Mouse (Mus musculus): ENCODE results near the gene Trak1. TPM values are rescaled to one million over a fixed set of nuclear protein-coding genes. Genes with fewer than 3 reads are reported as not detected.

The Trak1 gene
- polyA plus RNA-seq, 1 experiment from 2014 or later = 32.2 TPM

- Histone ChIP-seq H3K4me3 (no peak overlapping the region), H3K4me1 (peaks cover 66% of the 10 kb centered on the region), H3K9me3 (no peaks in the 10 kb centered on the region), H3K4me2 (no peak overlapping the region), H3K27ac (replicated peaks) (peak overlapping the region; percentile 79), H3K9ac (no peak overlapping the region), H3K27me3 (replicated peaks) (no peaks in the 10 kb centered on the region), H3K36me3 (peaks cover 9% of the 10 kb centered on the region)
- 40% methylated on average over 7 of the region's 7 CpGs for WGBS
- no peak for ATAC-seq (ENCODE audit: extremely low read depth, insufficient number of reproducible peaks, low FRiP score, low TSS enrichment)
Measured at GRCm38 (mm10) chr9:121310501-121310900, 13.2 kb downstream of the Trak1 start.

GRCm38 (mm10) chr9:121311846-121312236 is 14.5 kb downstream of the Trak1 start:
- Histone ChIP-seq H3K4me2 (no peak overlapping the region), H3K9me3 (no peaks in the 10 kb centered on the region), H3K27me3 (replicated peaks) (no peaks in the 10 kb centered on the region), H3K36me3 (peaks cover 2% of the 10 kb centered on the region), H3K4me3 (no peak overlapping the region), H3K4me1 (peaks cover 79% of the 10 kb centered on the region), H3K9ac (no peak overlapping the region), H3K27ac (replicated peaks) (peak overlapping the region; percentile 71)
- no peak for ATAC-seq (ENCODE audit: extremely low read depth, insufficient number of reproducible peaks, low FRiP score, low TSS enrichment)
- 54% methylated on average over 6 of the region's 6 CpGs for WGBS

DNA sequence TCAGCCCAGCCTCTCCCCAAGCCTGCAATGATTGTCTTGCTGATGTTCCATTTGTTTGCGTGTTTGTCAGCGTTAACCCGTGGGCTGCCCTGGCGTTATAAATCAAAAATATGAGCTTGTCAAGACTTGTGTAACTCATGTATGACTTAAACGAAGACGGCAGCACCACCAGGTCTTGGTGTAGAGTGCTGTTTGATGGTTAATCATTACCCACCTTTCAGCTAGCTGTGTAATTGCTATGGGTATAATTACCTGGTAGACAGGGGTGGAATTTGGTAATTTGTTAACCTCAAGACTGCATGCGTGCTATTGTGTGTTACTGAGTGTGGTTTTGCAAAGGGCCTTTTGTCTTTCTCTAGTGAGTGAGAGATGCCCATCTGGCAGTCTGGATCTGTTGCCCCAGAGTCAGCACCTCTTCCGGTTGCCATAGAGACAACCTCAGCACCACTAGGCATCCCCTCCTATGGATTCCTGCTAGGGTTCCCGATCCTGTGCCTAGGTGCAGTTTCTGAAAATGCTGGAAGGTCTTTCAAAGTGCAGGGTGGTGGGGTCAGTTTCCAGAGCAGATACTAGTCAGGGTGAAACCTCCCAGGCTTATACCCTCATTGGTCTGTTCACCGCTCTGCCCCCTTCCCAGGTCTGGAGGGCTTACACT is 15.1 kb downstream of the Trak1 start:
- peak overlapping the region; percentile 98 for H3K27ac ChIP-seq (replicated peaks)
- H3K27me3 ChIP-seq (replicated peaks) = no peaks in the 10 kb centered on the region
- no peaks in the 10 kb centered on the region for H3K9me3 ChIP-seq
- no peak overlapping the region for H3K4me2 ChIP-seq
- H3K4me1 ChIP-seq = peaks cover 84% of the 10 kb centered on the region
- no peak overlapping the region for H3K4me3 ChIP-seq
- peak overlapping the region; percentile 84; the same call in 1 of the 2 replicates for H3K9ac ChIP-seq
- no peak for ATAC-seq (ENCODE audit: extremely low read depth, insufficient number of reproducible peaks, low FRiP score, low TSS enrichment)
- H3K36me3 ChIP-seq = no peaks in the 10 kb centered on the region
- WGBS = 71% methylated on average over 10 of the region's 10 CpGs

DNA sequence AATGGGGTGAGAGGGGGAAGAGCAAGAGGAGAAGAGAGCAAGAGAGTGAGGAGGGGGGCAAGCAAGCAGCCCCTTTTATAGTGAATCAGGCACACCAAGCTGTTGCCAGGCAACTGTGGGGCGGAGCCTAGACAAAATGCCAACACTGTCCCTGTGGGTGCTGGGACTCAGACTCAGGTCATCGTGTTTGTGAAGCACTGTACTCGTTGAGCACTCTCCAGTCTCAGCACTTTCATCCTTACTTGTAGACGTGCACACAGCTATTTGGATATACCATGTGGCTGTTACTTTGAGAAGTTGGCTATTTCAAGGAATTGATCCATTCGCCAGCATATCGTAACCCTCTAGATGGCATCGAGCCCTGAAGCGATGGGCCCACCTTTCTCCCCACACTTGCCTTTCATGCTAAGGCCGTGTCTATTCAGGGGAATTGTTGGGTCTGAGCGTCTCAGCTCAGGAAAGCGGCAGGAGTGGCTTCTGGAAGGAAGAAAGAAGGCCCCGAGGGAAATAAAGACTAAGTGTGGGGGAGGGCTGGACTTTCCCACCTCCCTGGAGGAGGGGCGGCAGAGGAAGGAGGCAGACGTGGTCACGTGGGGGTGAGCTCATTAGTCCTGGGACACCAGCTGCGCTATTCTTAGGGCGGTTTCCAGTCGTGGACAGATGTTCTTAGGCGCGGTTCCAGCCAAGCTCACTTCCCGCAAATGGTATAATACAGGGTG is 16.5 kb downstream of the Trak1 start:
- peak overlapping the region; percentile 75 for H3K4me2 ChIP-seq
- peaks cover 89% of the 10 kb centered on the region for H3K4me1 ChIP-seq
- peak overlapping the region; percentile 98 for H3K27ac ChIP-seq (replicated peaks)
- peaks cover 9% of the 10 kb centered on the region for H3K36me3 ChIP-seq
- ATAC-seq (ENCODE audit: extremely low read depth, insufficient number of reproducible peaks, low FRiP score, low TSS enrichment) = peak; percentile 72; the same call in 1 of the 2 replicates
- H3K9me3 ChIP-seq = no peaks in the 10 kb centered on the region
- WGBS = 1% methylated on average over 21 of the region's 21 CpGs
- H3K9ac ChIP-seq = peak overlapping the region; percentile 84
- no peaks in the 10 kb centered on the region for H3K27me3 ChIP-seq (replicated peaks)
- peak overlapping the region; percentile 45 for H3K4me3 ChIP-seq

- peak overlapping the region; percentile 75 for H3K4me2 ChIP-seq
Measured at GRCm38 (mm10) chr9:121314541-121315152, 17.3 kb downstream of the Trak1 start.

DNA sequence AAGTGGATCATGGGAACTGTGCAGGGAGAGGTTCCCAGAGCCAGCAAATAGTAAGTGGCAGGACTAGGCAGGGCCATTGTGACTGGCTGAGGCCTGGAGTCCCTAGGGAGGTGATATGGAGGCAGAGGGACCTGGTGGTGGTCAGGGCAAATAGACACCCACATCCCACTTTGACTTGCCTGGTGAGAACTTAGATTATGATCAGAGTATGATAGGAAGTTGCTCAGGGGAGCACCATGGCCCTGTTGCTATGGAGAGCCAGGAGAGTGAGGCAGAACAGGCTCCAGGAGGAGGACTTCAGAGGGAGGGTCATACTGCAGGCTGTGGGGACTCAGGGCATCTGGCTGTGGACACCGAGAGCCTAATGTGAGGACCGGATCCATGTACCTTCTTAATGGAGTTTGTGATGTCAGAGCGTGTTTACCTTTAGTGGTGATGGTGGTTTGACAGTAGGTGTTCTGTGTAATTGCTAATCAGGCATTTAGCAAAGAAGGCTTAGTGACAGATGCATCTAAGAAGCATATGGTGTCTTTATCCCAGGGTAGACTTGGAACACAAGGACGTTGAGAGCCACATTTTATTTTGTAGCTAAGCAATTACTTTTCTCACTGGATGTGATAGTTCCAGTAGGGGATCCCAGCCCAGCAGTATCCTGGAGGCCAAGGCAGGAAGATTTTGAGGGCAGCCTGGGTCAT is 18.7 kb downstream of the Trak1 start:
- H3K9ac ChIP-seq = 0 out of 2 replicates have a peak overlapping the region, but pooled peaks have one; percentile 25
- WGBS = 76% methylated on average over 4 of the region's 4 CpGs
- H3K36me3 ChIP-seq = peaks cover 21% of the 10 kb centered on the region
- H3K4me2 ChIP-seq = 0 out of 2 replicates have a peak overlapping the region, but pooled peaks have one; percentile 1
- peaks cover 85% of the 10 kb centered on the region for H3K4me1 ChIP-seq
- H3K9me3 ChIP-seq = no peaks in the 10 kb centered on the region
- no peak for ATAC-seq (ENCODE audit: extremely low read depth, insufficient number of reproducible peaks, low FRiP score, low TSS enrichment)
- no peaks in the 10 kb centered on the region for H3K27me3 ChIP-seq (replicated peaks)
- peak overlapping the region; percentile 98 for H3K27ac ChIP-seq (replicated peaks)
- no peak overlapping the region for H3K4me3 ChIP-seq

More at GRCm38 (mm10) chr9:121314541-121315152, 17.3 kb downstream of the Trak1 start:
- Histone ChIP-seq H3K4me1 (peaks cover 86% of the 10 kb centered on the region), H3K36me3 (peaks cover 10% of the 10 kb centered on the region), H3K4me3 (peak overlapping the region; percentile 45), H3K9me3 (no peaks in the 10 kb centered on the region), H3K9ac (peak overlapping the region; percentile 84), H3K27me3 (replicated peaks) (no peaks in the 10 kb centered on the region), H3K27ac (replicated peaks) (peak overlapping the region; percentile 98)
- WGBS = 11% methylated on average over 14 of the region's 14 CpGs
- no peak; the same call in 1 of the 2 replicates for ATAC-seq (ENCODE audit: extremely low read depth, insufficient number of reproducible peaks, low FRiP score, low TSS enrichment)

DNA sequence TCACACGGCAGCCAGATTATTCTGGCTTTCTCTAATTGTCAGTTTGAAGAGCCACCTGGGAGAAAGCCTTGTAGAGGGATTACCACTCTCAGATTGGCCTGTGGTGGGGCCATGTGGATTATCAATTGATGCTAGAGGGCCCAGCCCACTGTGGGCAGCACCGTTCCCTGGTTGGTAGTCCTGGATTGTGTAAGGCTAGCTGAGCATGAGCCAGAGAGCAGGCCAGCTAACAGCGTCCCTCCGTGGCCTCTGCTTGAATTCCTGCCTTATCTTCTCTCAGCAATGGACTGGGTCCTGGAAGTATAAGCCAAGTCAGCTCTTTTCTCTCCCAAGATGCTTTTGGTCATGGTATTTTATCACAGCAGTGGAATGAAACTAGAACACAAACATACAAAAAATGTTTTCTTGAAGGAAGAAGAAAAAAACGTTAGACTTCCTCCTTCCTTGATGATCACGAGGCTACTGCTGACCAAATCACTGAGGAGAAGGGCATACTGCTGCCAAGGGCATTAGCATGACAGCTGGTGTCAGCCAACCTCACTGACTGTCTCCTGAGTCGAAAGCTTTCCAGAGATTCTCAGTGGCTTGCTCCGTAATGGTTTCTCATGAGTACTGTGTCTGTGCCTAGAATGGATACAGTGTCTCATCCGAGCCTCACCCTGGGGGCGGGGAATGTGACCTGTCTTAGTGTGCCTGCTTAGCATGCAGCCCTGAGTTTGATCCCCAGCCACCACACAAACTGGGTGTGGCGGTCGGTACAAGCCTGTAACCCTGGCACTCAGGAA is 19.5 kb downstream of the Trak1 start:
- peaks cover 26% of the 10 kb centered on the region for H3K36me3 ChIP-seq
- H3K27ac ChIP-seq (replicated peaks) = peak overlapping the region; percentile 98
- no peaks in the 10 kb centered on the region for H3K27me3 ChIP-seq (replicated peaks)
- WGBS = 29% methylated on average over 12 of the region's 12 CpGs
- no peaks in the 10 kb centered on the region for H3K9me3 ChIP-seq
- H3K9ac ChIP-seq = peak overlapping the region; percentile 66
- H3K4me2 ChIP-seq = peak overlapping the region; percentile 1; the same call in 1 of the 2 replicates
- H3K4me1 ChIP-seq = peaks cover 85% of the 10 kb centered on the region
- ATAC-seq (ENCODE audit: extremely low read depth, insufficient number of reproducible peaks, low FRiP score, low TSS enrichment) = no peak
- no peak overlapping the region for H3K4me3 ChIP-seq

DNA sequence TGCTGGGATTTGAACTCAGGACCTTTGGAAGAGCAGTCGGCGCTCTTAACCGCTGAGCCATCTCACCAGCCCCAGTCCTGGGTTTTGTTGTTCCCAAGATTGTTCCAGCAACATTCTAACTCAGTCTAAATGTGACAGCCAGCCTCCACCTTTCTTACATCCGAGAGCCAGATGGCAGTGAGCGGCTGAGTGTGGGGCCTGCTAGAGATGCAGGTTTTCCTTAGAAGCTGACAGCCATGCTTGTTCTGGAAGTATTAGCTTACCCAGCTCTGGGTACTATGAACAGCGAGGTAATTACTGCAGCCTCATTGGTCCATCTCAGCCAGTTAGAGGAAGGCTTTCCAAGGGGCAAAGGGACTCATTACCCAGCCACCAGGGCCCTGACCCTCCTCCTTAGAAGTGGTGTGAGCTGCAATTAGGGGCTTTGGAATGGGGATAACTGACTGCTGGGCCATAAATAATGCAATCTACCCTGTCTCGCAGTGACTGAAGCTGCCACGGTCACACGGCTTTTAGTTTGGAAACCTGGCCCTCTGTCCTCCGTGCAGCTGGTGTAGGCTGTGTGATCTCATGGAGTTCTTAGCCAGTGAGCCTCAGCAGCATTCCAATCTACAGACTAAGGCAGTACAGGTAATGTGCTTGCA is 22.1 kb downstream of the Trak1 start:
- WGBS = 79% methylated on average over 10 of the region's 10 CpGs
- Histone ChIP-seq H3K27me3 (replicated peaks) (no peaks in the 10 kb centered on the region), H3K9ac (peak overlapping the region; percentile 64), H3K4me1 (peaks cover 62% of the 10 kb centered on the region), H3K27ac (replicated peaks) (peak overlapping the region; percentile 29; the same call in 1 of the 2 replicates), H3K9me3 (no peaks in the 10 kb centered on the region), H3K36me3 (peaks cover 30% of the 10 kb centered on the region), H3K4me2 (no peak overlapping the region), H3K4me3 (no peak overlapping the region)
- ATAC-seq (ENCODE audit: extremely low read depth, insufficient number of reproducible peaks, low FRiP score, low TSS enrichment) = no peak

GRCm38 (mm10) chr9:121320433-121320832 is 23.1 kb downstream of the Trak1 start:
- WGBS = 66% methylated on average over 2 of the region's 2 CpGs
- Histone ChIP-seq H3K9ac (0 out of 2 replicates have a peak overlapping the region, but pooled peaks have one; percentile 64), H3K4me2 (no peak overlapping the region), H3K9me3 (no peaks in the 10 kb centered on the region), H3K36me3 (peaks cover 30% of the 10 kb centered on the region), H3K27ac (replicated peaks) (peak overlapping the region; percentile 58), H3K4me1 (peaks cover 52% of the 10 kb centered on the region), H3K27me3 (replicated peaks) (no peaks in the 10 kb centered on the region), H3K4me3 (no peak overlapping the region)
- ATAC-seq (ENCODE audit: extremely low read depth, insufficient number of reproducible peaks, low FRiP score, low TSS enrichment) = no peak; the same call in 1 of the 2 replicates

DNA sequence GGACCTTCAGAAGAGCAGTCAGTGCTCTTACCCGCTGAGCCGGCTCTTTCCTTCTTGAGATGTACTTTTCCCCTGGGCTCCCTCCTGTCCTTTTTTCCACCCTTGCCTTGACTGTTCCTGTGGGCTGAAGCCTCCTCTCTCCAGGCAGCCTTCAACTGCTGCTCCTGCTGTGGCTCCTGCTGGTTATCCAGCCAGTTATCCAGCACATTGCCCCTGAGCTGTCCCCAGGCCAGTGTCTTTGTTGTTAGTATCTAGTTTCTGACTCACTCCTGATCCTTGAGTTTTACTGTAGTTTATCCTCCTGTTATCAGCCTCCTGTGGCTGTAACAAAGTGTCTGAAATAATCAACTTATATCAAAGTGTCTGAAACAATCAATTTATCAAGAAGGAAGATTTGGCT is 23.8 kb downstream of the Trak1 start:
- Histone ChIP-seq H3K4me3 (no peak overlapping the region), H3K9ac (no peak overlapping the region), H3K27ac (replicated peaks) (peak overlapping the region; percentile 58), H3K4me2 (no peak overlapping the region), H3K4me1 (peaks cover 45% of the 10 kb centered on the region), H3K27me3 (replicated peaks) (no peaks in the 10 kb centered on the region), H3K9me3 (no peaks in the 10 kb centered on the region), H3K36me3 (peaks cover 30% of the 10 kb centered on the region)
- 78% methylated on average over 2 of the region's 2 CpGs for WGBS
- no peak for ATAC-seq (ENCODE audit: extremely low read depth, insufficient number of reproducible peaks, low FRiP score, low TSS enrichment)
